Mouse (Mus musculus): ENCODE results near the gene Atg13.

DNA sequence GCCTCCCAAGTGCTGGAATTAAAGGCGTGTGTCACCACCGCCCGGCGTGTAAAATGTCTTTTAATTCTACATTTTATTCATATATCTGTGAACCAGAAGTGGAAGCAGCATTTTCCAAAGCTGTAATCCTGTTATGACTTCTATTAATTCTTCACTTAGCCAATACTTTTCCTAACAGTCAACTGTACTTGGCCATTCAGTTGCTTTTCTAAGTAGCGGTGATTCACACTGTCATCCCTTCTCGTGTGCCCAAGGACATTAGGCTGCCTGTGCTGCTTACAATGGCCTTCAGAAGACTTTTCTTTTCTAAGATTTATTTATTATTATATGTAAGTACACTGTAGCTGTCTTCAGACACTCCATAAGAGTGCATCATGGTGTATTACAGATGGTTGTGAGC, 2.0 kb downstream of the Atg13 start:
- no peak for TF ChIP-seq CTCF (IDR thresholded peaks at IDR 0.05; ENCODE audit: low read depth)
- TF ChIP-seq EP300 (IDR thresholded peaks at IDR 0.05; ENCODE audit: low read depth): no peak
